Mouse (Mus musculus) heart, adult 2 months (tissue): ENCODE data around the gene Gpr84.

Experiments
- CTCF ChIP-seq: fragments of 200-600 bp; IDR thresholded peaks from 2 replicates; pipeline ENCODE4 v1.8.1; 2022; ENCODE audit warnings: antibody characterized with exemption, mild to moderate bottlenecking, moderate library complexity
- EP300 ChIP-seq: fragments of 200-500 bp; IDR thresholded peaks from 2 replicates; pipeline ENCODE4 v1.6.1; 2011; ENCODE audit warnings: low read depth, low read length, control low read depth; ENCODE audit not compliant: insufficient read depth
- POLR2A ChIP-seq: fragments of 200-500 bp; IDR thresholded peaks from 2 replicates; pipeline ENCODE4 v1.6.1; 2011; ENCODE audit warnings: mild to moderate bottlenecking, low read depth, low read length, control low read depth; ENCODE audit not compliant: insufficient read depth

GRCm38 (mm10) chr15:103272419-103273279, 37.8 kb downstream of the Gpr84 start, which contains the start of gene Copz1:
- peak; percentile 91 for TF ChIP-seq POLR2A
- TF ChIP-seq CTCF = peak; percentile 53
- peak; percentile 77; the same call in 1 of the 2 replicates for TF ChIP-seq EP300
